Mouse (Mus musculus): ENCODE data around the gene Gm1123.

Gm1123 gene

GRCm38 (mm10) chr9:98999881-99000339 lies 35.6 kb downstream of the Gm1123 start:
- DNase-seq: no peak

GRCm38 (mm10) chr9:98994103-98994502 lies 41.4 kb downstream of the Gm1123 start:
- no peak for DNase-seq

DNA sequence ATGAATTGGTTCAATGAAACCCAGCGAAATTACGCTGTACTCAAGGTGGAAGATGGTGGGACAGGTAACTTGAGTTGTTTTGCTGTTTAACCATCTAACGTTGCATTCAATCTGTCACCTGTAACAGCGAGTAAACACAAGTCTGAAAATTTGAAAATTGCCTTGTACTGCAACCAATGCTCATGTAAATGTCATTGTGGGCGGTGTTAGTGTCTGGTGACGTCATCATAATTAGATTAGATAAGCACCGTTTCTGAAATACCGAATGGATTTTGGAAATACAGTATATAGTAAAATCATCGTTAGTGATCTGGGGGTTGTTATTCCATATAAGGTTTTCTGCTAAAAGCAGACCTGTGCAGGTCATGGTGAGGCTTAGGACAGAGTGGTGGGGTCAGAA lies 48.4 kb downstream of the Gm1123 start:
- DNase-seq: no peak

DNA sequence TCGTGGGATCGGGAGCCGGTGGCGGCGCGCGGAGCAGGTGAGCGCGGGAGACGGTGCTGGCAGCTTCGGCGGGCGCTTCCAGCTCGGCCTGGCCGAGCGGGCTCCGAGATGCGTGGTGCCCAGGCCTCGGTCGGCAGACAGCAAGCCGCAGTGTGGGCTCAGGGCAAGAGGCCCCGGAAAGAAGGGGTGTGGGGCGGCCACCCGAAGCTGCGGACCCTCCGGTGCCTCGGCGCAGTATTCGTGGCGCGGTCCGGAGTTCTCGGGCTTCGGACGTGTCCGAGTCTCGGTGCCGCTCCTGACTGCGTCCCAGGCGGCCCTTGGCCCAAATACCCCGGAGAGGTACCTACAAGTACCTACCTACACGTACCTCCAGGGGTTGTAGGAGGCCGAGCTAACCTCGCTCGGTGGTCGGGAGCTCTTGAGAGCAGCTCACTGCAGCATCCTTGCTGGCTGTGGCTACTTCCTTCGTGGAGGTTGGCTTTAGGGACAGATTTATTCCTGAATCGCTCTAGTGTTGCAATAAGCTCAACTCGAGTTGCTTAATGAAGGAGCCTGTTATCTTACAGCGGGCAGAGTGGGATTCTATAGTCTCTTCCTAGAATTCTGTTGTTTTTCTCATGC lies 48.9 kb downstream of the Gm1123 start:
- DNase-seq: no peak

DNA sequence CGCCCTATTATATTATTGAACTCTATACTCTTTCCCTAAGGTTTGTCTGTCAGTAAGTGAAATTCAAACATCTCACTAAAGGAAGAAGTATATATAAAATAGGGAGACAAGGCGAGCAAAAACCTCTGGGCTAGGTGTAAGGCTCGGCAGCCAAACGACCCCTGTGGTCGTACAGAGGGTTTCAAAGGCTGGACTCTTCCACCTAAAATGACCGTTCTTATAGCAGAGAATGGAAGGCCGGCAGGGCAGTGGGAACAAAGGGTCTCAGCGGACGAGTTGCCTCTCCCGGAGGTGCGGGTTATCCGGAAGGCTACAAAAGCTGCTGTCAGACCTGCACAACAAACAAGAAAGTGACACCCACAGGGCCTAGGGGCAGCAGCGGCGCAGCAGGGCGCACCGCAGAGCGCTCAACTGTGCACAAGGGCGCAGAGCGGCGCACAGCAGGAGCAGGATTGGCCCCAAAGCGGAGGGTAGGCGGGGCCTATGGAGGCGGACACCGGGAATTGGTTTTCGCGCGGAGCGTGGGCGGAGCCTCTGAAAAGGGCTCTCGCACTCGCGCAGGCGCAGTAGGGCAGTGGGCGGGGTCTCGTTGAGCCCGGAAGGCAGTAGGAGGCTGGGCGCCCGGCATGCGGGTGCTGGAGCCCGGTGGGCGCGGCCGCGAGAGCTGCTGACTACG lies 49.6 kb downstream of the Gm1123 start, which contains the start of gene Faim:
Gene Faim (plus strand): TSS at position 574 of the 676 bp plus-strand sequence.
- DNase-seq: peak; percentile 99 to 100

GRCm38 (mm10) chr9:98979431-98980416 lies 55.8 kb downstream of the Gm1123 start:
- DNase-seq: peak; percentile 68 to 74

- no peak for DNase-seq
Observed at GRCm38 (mm10) chr9:98976520-98976919, 59.0 kb downstream of the Gm1123 start.

- DNase-seq: no peak
Observed at GRCm38 (mm10) chr9:98976081-98976480, 59.4 kb downstream of the Gm1123 start.

GRCm38 (mm10) chr9:98974898-98975297 lies 60.6 kb downstream of the Gm1123 start:
- no peak for DNase-seq

GRCm38 (mm10) chr9:98973561-98973960 lies 62.0 kb downstream of the Gm1123 start:
- DNase-seq: no peak

GRCm38 (mm10) chr9:98973101-98973521 lies 62.4 kb downstream of the Gm1123 start:
- DNase-seq: no peak

DNA sequence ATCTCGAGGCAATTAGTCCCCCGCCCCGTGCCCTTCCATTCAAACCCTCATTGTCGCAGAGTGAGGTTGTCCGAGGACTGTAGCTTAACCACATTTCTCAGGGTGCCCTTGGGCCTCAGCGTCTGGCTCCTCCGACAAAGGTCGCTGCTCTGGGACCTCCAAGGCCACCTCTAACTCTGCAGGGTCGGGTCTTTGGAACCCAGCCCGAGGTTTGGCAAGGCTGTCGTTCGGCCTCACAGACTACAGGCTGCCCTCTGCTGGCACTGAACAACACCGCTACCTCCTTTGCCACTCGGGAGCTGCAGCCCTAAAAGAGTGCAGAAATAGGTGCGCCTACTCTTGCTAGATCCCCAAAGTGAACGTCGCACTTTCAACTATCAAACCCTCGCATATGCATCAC lies 70.4 kb downstream of the Gm1123 start:
- DNase-seq: no peak

- DNase-seq: no peak
Observed at GRCm38 (mm10) chr9:98963661-98964060, 71.9 kb downstream of the Gm1123 start.

DNA sequence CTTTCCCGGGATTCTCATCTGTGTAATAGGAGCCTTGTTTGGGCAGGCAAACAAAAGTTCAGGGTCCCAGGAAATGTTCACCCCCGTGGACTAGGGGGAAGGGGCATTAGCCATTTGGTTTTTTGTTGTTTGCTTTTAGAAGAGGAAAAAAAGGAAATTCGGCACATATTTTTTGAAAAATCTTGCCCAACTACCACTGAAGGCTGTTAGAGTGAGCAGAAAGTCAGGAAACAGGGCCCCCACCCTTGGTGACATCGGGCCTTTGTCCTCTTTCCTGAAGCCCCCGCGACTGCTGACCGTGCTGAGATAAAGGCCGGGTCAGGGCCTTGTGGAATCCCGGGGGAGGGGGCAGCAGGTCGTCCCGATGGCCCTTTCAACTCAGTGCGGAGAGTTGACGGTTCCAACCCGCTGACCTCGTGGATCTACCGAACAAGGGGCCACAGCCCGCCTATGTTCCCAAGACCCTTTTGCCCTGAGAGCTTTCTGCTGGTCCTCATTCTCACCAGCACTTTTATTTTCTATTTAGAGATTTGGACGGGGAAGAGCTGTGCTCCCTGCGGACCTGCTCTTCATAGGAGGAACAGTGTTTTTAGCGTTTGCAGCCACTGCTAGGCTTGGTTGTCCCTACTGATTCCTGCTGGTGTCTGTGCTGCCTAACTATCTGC lies 72.9 kb downstream of the Gm1123 start:
- DNase-seq: no peak

GRCm38 (mm10) chr9:98961591-98962477 lies 73.7 kb downstream of the Gm1123 start:
- no peak for DNase-seq

- no peak for DNase-seq
Observed at GRCm38 (mm10) chr9:98960348-98960747, 75.2 kb downstream of the Gm1123 start.

DNA sequence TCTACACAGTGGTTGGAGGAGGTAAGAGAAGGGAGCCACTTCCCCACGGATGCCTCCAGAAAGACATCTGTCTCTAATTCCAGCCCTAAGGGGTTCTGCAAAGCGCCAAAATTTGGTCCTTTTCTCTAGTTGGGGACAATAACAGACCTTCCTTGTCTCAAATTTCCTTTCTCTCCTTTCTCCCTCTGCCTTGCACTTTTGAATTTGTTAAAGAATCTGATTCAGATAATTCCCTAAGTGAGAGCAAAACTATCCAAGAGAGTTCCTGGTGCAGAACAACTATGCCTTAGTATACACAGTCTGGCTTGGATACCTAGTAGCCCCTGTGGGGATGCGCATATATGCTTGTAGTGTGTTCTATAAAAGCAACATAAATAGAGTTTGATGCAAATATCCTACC lies 75.7 kb downstream of the Gm1123 start:
- DNase-seq: no peak

- no peak for DNase-seq
Observed at GRCm38 (mm10) chr9:98958628-98959027, 76.9 kb downstream of the Gm1123 start.

DNA sequence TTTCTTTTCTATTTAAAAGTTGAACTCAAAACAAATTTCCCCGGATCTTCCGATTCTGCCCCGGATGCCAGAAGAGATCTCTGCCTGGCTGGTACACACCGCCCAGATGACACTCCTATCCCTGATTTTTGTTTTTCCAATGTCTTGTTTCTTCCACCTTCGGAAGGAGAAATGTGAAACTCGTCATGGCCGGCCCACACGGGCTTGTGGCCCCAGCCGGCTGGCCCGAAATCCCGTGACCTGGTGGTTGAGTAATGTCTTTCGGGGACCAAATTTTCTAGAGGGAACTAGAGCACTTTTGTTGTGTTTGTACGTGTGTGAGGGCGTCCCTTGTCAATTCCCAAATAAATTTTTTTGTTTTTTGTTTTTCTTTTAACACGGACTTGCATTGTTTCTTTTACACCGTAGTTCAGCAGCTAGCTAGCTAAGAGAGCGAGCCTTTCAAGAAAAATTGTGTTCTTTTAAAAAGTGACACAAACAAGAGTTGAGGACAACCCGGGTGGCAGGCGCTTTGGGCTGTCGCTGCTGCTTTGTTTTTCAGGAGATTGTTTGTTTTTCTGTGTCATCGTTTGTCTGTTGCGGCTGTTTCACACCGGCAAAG lies 77.7 kb downstream of the Gm1123 start:
- DNase-seq: no peak

Measured in thymus, adult 18-20 months (tissue).